Mouse (Mus musculus) hindbrain, embryonic 10.5 days (tissue): Measurements from ENCODE around the gene Gpr61. TPM values are rescaled to one million over a fixed set of nuclear protein-coding genes. Genes with fewer than 3 reads are reported as not detected.

Experiments
- DNase-seq: peaks from one replicate; pipeline ENCODE4 v3.0.0-alpha.2; 2017; ENCODE audit warnings: low spot score
- H3K27ac ChIP-seq: fragments of 300-500 bp; sonication (generic); 2 replicates; pipeline ENCODE4 v1.5.1; 2016; ENCODE audit warnings: mild to moderate bottlenecking, moderate library complexity
- H3K27me3 ChIP-seq: fragments of 300-500 bp; sonication (generic); 2 replicates; pipeline ENCODE4 v1.6.1; 2016; ENCODE audit warnings: mild to moderate bottlenecking; ENCODE audit not compliant: poor library complexity, insufficient read depth, severe bottlenecking
- H3K36me3 ChIP-seq: fragments of 300-500 bp; sonication (generic); 2 replicates; pipeline ENCODE4 v1.6.1; 2016; ENCODE audit warnings: mild to moderate bottlenecking, moderate library complexity
- H3K4me1 ChIP-seq: fragments of 300-500 bp; sonication (generic); replicated peaks from 2 replicates; pipeline ENCODE4 v1.6.1; 2016; ENCODE audit warnings: mild to moderate bottlenecking
- H3K4me3 ChIP-seq: fragments of 300-500 bp; sonication (generic); 2 replicates; pipeline ENCODE4 v1.5.1; 2016; ENCODE audit warnings: mild to moderate bottlenecking, moderate library complexity
- H3K9me3 ChIP-seq: fragments of 300-500 bp; sonication (generic); 2 replicates; pipeline ENCODE4 v1.6.1; 2016; ENCODE audit warnings: mild to moderate bottlenecking, moderate library complexity
- WGBS: fragments of 180-500 bp; shearing (Covaris S2); methylation state at CpG from one replicate; pipeline ENCODE4 v1.1.7; 2016; 5-methylcytosine and 5-hydroxymethylcytosine counted together
- polyA plus RNA-seq: library from polyadenylated mRNA; unstranded; fragments of >200 nt; fragmentation: Nextera tagmentation; extraction: Ambion mirVana; gene quantifications from 2 replicates; pipeline ENCODE4 v1.2.1, GENCODE M21; 2016

Gpr61 gene
- polyA plus RNA-seq, 1 experiment from 2014 or later, result 1.4 TPM

GRCm38 (mm10) chr3:108188716-108189490 lies 34.2 kb upstream of the Gpr61 start:
- H3K27me3 ChIP-seq, result peaks cover 35% of the 10 kb centered on the region
- peaks cover 12% of the 10 kb centered on the region for H3K36me3 ChIP-seq
- 74% methylated on average over 9 of the region's 9 CpGs for WGBS
- H3K27ac ChIP-seq, result no peak overlapping the region
- peak overlapping the region; percentile 23; the same call in 1 of the 2 replicates for H3K4me3 ChIP-seq
- no peak for DNase-seq
- peaks cover 41% of the 10 kb centered on the region for H3K4me1 ChIP-seq
- no peaks in the 10 kb centered on the region for H3K9me3 ChIP-seq

- 57% methylated on average over 20 of the region's 20 CpGs for WGBS
- Histone ChIP-seq H3K36me3 (peaks cover 12% of the 10 kb centered on the region), H3K27me3 (peaks cover 37% of the 10 kb centered on the region), H3K9me3 (no peaks in the 10 kb centered on the region), H3K4me3 (peak overlapping the region; percentile 84), H3K27ac (peak overlapping the region; percentile 90; the same call in 1 of the 2 replicates), H3K4me1 (peaks cover 41% of the 10 kb centered on the region)
- no peak for DNase-seq
Measured at GRCm38 (mm10) chr3:108187111-108187795, 32.6 kb upstream of the Gpr61 start.

GRCm38 (mm10) chr3:108186098-108187047 lies 31.7 kb upstream of the Gpr61 start, which contains the start of gene Amigo1:
TSS of gene Amigo1 (plus strand) at chr3:108186335.
- peaks cover 37% of the 10 kb centered on the region for H3K27me3 ChIP-seq
- peak within 1 kb of the TSS; percentile 84 for H3K4me3 ChIP-seq
- H3K27ac ChIP-seq, result peak within 1 kb of the TSS; percentile 90
- H3K36me3 ChIP-seq, result peaks cover 12% of the 10 kb centered on the region
- peak; percentile 56 for DNase-seq
- H3K4me1 ChIP-seq, result peaks cover 41% of the 10 kb centered on the region
- WGBS, result under 1% methylated on average over 100 of the region's 100 CpGs
- no peaks in the 10 kb centered on the region for H3K9me3 ChIP-seq

GRCm38 (mm10) chr3:108185460-108186097 lies 30.9 kb upstream of the Gpr61 start:
- Histone ChIP-seq H3K9me3 (no peaks in the 10 kb centered on the region), H3K4me1 (peaks cover 40% of the 10 kb centered on the region), H3K36me3 (peaks cover 12% of the 10 kb centered on the region), H3K4me3 (peak overlapping the region; percentile 84), H3K27ac (peak overlapping the region; percentile 90), H3K27me3 (peaks cover 37% of the 10 kb centered on the region)
- 4% methylated on average over 16 of the region's 16 CpGs for WGBS
- DNase-seq, result no peak

DNA sequence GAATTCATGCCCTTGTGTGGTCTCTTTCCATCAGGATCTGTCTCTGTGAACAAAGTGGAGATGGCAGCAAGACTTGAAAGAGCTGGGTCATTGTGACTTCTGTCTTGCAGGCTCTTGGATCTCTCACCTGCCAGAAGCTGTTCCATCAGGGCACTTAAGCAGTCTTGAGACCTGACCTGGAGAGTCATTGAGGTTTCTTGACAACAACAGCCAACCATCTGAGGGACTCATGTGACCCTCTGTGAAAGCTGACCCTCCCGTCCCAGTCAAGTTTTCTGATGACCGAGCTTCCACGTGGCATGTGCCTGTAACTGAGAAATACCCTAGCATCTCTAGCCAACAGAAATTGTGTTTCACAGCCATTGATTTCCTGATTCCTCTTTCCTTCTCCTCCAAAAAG lies 30.1 kb upstream of the Gpr61 start:
- WGBS, result 78% methylated on average over 3 of the region's 3 CpGs
- Histone ChIP-seq H3K27ac (no peak overlapping the region), H3K27me3 (peaks cover 37% of the 10 kb centered on the region), H3K36me3 (peaks cover 12% of the 10 kb centered on the region), H3K4me1 (peaks cover 37% of the 10 kb centered on the region), H3K9me3 (no peaks in the 10 kb centered on the region), H3K4me3 (no peak overlapping the region)
- DNase-seq, result no peak

DNA sequence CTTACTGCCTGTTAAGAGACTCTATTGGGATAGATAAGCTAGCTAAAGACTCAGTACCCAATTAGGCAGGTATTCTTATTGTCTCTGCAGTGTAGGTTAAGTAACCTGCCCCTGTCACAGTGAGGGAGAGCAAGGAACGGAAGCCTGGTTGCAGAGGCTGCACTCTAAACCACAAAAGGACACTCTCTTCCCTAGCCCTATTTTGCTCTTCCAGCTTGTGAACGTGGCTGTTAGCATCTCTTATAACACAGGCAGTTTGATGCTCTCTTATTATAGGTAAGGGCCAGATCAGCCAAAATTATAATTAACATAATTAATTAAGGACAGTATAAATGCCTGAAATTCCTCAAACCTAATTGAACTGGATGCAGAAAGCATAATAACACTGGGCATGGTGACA lies 25.8 kb upstream of the Gpr61 start:
- Histone ChIP-seq H3K27me3 (peaks cover 18% of the 10 kb centered on the region), H3K36me3 (no peaks in the 10 kb centered on the region), H3K9me3 (no peaks in the 10 kb centered on the region), H3K27ac (no peak overlapping the region), H3K4me3 (no peak overlapping the region), H3K4me1 (peaks cover 7% of the 10 kb centered on the region)
- no peak for DNase-seq
- 45% methylated on average over 2 of the region's 2 CpGs for WGBS

DNA sequence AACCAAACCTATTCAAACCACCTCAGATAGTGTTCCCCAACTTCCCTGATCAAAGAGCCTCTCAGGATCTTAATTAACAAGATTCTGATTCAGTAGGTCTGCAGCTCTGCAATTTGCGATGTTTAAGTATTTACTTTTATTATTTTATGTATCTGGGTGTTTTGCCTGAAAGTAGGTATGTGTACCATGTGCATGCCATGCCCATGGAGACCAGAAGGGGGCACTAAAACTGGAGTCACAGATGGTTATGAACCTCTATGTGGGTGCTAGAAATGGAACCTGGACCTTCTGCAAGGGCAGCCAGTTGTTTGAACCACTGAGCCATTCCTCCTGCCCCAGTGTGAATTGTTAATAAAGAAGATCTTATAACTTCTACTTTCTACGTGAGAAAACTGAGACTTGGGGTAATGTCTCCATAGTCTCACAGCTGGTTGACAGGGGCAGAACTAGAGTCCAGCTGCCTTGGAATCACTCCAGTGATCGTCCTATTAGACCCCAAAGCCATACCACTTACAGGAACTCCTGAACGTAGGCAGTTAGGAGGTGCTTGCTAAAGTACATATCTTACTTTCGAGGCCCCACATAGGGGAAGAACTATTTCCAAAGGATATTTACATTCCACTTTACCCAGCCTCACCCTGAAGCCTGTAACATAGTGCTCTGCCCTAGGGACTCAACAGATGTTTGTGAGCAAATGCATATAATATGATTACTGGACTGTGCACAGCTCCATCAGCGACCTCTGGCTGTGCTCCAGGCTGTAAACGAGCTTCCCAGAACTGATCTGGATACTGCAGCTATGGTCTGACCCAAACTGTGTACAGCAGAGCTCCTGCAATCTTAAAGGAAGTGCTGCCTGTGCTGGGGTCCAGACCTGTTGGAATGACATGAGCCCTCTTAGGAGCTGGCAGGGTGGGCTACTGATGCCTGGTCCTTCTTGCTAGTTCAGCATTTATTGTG lies 24.4 kb upstream of the Gpr61 start:
- H3K36me3 ChIP-seq, result no peaks in the 10 kb centered on the region
- H3K4me1 ChIP-seq, result peaks cover 18% of the 10 kb centered on the region
- H3K9me3 ChIP-seq, result no peaks in the 10 kb centered on the region
- H3K27ac ChIP-seq, result no peak overlapping the region
- H3K27me3 ChIP-seq, result 0 out of 2 replicates have a peak, but pooled peaks cover 4% of the 10 kb centered on the region
- no peak for DNase-seq
- WGBS, result 87% methylated on average over 7 of the region's 7 CpGs
- H3K4me3 ChIP-seq, result no peak overlapping the region

- Histone ChIP-seq H3K27ac (peak overlapping the region; percentile 79), H3K36me3 (no peaks in the 10 kb centered on the region), H3K4me1 (peaks cover 22% of the 10 kb centered on the region), H3K9me3 (no peaks in the 10 kb centered on the region), H3K4me3 (peak overlapping the region; percentile 21; the same call in 1 of the 2 replicates), H3K27me3 (no peaks in the 10 kb centered on the region)
- WGBS, result 40% methylated on average over 14 of the region's 14 CpGs
- no peak for DNase-seq
Measured at GRCm38 (mm10) chr3:108174672-108175531, 20.2 kb upstream of the Gpr61 start.

DNA sequence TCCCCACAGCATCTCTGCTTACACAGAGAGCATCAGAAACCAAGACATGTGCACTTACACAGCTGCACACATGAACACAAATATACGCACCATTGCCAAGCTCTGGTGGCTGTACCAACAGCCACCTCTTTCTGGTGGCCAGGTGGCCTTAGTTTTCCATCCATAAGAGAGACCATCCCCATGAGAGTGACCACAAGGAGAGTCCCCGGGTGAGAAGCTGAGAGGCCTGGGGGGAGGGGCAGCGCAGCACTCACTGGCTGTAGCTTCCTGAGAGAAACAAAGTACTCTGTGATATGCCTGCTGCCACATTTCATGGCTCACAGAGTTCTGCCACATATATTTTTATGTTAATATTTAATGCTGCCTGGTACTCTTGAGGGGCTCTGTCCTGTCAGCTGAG lies 14.5 kb upstream of the Gpr61 start:
- H3K27ac ChIP-seq, result peak overlapping the region; percentile 84
- H3K4me3 ChIP-seq, result no peak overlapping the region
- 41% methylated on average over 3 of the region's 3 CpGs for WGBS
- peaks cover 60% of the 10 kb centered on the region for H3K4me1 ChIP-seq
- no peaks in the 10 kb centered on the region for H3K36me3 ChIP-seq
- no peaks in the 10 kb centered on the region for H3K9me3 ChIP-seq
- DNase-seq, result no peak
- peaks cover 14% of the 10 kb centered on the region for H3K27me3 ChIP-seq

GRCm38 (mm10) chr3:108167499-108167898 lies 12.8 kb upstream of the Gpr61 start:
- Histone ChIP-seq H3K27ac (peak overlapping the region; percentile 84), H3K36me3 (no peaks in the 10 kb centered on the region), H3K4me3 (0 out of 2 replicates have a peak overlapping the region, but pooled peaks have one; percentile 9), H3K4me1 (peaks cover 55% of the 10 kb centered on the region), H3K9me3 (no peaks in the 10 kb centered on the region), H3K27me3 (peaks cover 14% of the 10 kb centered on the region)
- WGBS, result 35% methylated on average over 14 of the region's 14 CpGs
- DNase-seq, result peak; percentile 40
